Mouse (Mus musculus): ENCODE data around the gene G6pc.

DNA sequence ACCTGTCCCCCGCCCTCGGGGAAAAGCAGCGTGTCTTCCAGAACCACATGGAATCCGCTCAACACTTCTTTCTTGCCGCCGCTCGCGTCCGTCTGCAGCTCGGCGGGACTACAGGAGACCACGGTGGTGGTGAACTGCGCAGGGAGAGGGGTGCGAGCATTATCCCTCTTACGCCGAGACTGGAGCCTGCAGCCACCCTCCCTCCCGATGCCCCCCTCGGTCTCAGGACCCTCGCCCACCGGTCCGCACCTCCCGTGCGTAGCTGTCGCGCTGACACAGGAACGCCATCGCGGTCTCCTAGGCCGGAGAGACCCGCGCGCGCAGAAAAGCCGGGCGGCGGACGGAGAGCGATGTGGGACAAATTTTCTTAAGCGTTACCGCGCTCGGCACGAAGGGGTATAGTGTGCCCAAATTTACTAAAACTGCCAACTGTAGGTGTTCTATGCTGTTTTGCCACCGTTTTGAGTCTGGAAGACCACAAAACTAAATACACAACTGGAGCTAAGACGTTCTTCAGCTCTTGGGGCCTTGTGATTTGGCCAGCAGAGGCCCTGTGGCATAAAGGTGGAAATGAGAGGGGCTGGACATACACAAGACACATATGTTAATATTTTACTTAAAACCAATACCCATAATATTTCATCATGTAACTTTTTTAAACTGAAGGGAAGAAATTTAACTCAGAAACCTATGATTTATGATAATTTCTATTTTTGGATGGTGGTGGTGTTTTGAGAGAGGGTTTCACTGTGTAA lies 49.9 kb downstream of the G6pc start, which contains the start of gene Aarsd1:
- no peak for TF ChIP-seq MAFK (IDR thresholded peaks at IDR 0.05; ENCODE audit: insufficient read depth, low read depth, low read length)
- TF ChIP-seq HCFC1 (IDR thresholded peaks at IDR 0.05; ENCODE audit: borderline replicate concordance, insufficient read depth, low read length), result no peak; the same call in 1 of the 2 replicates
